Mouse (Mus musculus) hindbrain, embryonic 11.5 days (tissue): Measurements from ENCODE around the gene Uqcc1. TPM values are rescaled to one million over a fixed set of nuclear protein-coding genes. Genes with fewer than 3 reads are reported as not detected.
"Not testable (repeated sequence)": the region's sequence is repeated elsewhere in the genome, so short reads cannot be mapped to it uniquely, and the experiment has no call there.

Experiments
- ATAC-seq: fragments of 200-750 bp; cut with Nextera tagmentation; 2 replicates; pipeline ENCODE4 v1.8.0; 2017; ENCODE audit warnings: mild to moderate bottlenecking, moderate TSS enrichment, moderate library complexity; ENCODE audit not compliant: low FRiP score
- DNase-seq: peaks from one replicate; pipeline ENCODE4 v3.0.0-alpha.2; 2015; ENCODE audit warnings: low spot score
- H3K27ac ChIP-seq: fragments of 300-500 bp; sonication (generic); 2 replicates; pipeline ENCODE4 v1.5.1; 2014; ENCODE audit warnings: mild to moderate bottlenecking, low read depth, low read length
- H3K27me3 ChIP-seq: fragments of 300-500 bp; sonication (generic); 2 replicates; pipeline ENCODE4 v1.6.1; 2014; ENCODE audit warnings: mild to moderate bottlenecking, low read length, moderate library complexity, mixed read lengths; ENCODE audit not compliant: control insufficient read depth, insufficient read depth
- H3K36me3 ChIP-seq: fragments of 300-500 bp; sonication (generic); 2 replicates; pipeline ENCODE4 v1.6.1; 2014; ENCODE audit warnings: mild to moderate bottlenecking, low read length, moderate library complexity, mixed read lengths; ENCODE audit not compliant: control insufficient read depth, insufficient read depth
- H3K4me1 ChIP-seq: fragments of 300-500 bp; sonication (generic); replicated peaks from 2 replicates; pipeline ENCODE4 v1.6.1; 2014; ENCODE audit warnings: low read length, mixed read lengths; ENCODE audit not compliant: control insufficient read depth, insufficient read depth
- H3K4me2 ChIP-seq: fragments of 300-500 bp; sonication (generic); replicated peaks from 2 replicates; pipeline ENCODE4 v1.6.1; 2014; ENCODE audit warnings: mild to moderate bottlenecking, low read depth, low read length
- H3K4me3 ChIP-seq: fragments of 300-500 bp; sonication (generic); 2 replicates; pipeline ENCODE4 v1.5.1; 2014; ENCODE audit warnings: low read depth, low read length
- H3K9ac ChIP-seq: fragments of 300-500 bp; sonication (generic); 2 replicates; pipeline ENCODE4 v1.6.1; 2014; ENCODE audit warnings: low read depth, low read length
- H3K9me3 ChIP-seq: fragments of 300-500 bp; sonication (generic); 2 replicates; pipeline ENCODE4 v1.6.1; 2016; ENCODE audit warnings: low read length; ENCODE audit not compliant: control insufficient read depth
- WGBS: fragments of 180-500 bp; shearing (Covaris S2); extraction: QIAGEN DNeasy Blood & Tissue Kit; methylation state at CpG from one replicate; pipeline ENCODE4 v1.1.7; 2014; 5-methylcytosine and 5-hydroxymethylcytosine counted together
- polyA plus RNA-seq: library from polyadenylated mRNA; unstranded; fragments of >200 nt; fragmentation: Nextera tagmentation; extraction: Ambion mirVana; gene quantifications from 2 replicates; pipeline ENCODE4 v1.2.1, GENCODE M21; 2014

Uqcc1 gene
- polyA plus RNA-seq, 1 experiment from 2014 or later = 69.6 TPM

DNA sequence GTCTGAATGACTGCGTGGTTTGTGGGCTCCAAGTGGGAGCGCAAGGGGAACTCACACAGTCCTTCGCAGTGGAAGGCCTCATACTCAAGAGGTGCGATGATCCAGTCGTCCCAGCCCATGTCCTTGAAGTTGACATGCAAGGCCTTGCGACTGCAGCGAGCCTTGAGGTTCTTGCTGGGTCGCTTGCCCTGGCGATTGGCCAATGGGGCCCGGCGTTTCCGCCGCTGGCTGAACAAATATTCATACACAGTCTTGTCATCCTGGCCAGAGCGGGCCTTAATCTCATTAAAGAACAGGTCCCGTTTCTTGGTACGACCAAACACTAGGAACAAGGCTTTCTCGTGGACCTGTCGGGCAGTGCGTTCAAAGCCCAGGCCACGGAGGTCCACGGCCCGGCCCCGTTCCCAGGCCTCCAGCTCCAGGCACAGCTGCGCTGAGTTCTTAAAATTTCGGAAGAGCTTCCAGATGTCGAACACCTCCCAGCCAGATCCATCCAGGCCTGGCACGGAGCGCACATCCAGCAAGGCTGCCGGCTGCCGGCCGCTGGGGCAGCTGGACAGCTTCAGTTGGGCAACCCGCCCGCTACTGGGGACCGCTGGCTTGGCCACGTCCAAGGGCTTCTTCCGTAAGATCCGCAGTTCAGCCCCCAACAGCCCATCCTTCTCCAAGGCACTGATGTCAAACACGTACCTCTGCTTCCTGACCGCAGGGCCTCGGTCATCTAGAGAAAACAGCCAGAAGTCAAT, 11.8 kb upstream of the Uqcc1 start:
- H3K4me3 ChIP-seq = no peak overlapping the region
- 93% methylated on average over 40 of the region's 40 CpGs for WGBS
- peaks cover 8% of the 10 kb centered on the region; the same call in 1 of the 2 replicates for H3K4me1 ChIP-seq
- H3K9me3 ChIP-seq = no peaks in the 10 kb centered on the region
- H3K27me3 ChIP-seq = no peaks in the 10 kb centered on the region
- no peak overlapping the region for H3K9ac ChIP-seq
- ATAC-seq (no peak), DNase-seq (no peak)
- H3K27ac ChIP-seq = no peak overlapping the region
- no peaks in the 10 kb centered on the region for H3K36me3 ChIP-seq
- no peak overlapping the region for H3K4me2 ChIP-seq

- 94% methylated on average over 3 of the region's 3 CpGs for WGBS
Observed at GRCm38 (mm10) chr2:155940681-155941080, 10.6 kb upstream of the Uqcc1 start, which contains the start of gene Gm15557. Gene Gm15557, plus strand, starts transcription at chr2:155940728.

GRCm38 (mm10) chr2:155939897-155940529, 9.9 kb upstream of the Uqcc1 start:
- no peaks in the 10 kb centered on the region for H3K36me3 ChIP-seq

More at GRCm38 (mm10) chr2:155940681-155941080, 10.6 kb upstream of the Uqcc1 start, which contains the start of gene Gm15557:
- Histone ChIP-seq H3K27me3 (no peaks in the 10 kb centered on the region), H3K4me2 (no peak within 1 kb of the TSS), H3K27ac (no peak within 1 kb of the TSS), H3K9me3 (no peaks in the 10 kb centered on the region), H3K9ac (no peak within 1 kb of the TSS), H3K4me3 (no peak within 1 kb of the TSS), H3K36me3 (no peaks in the 10 kb centered on the region), H3K4me1 (peaks cover 7% of the 10 kb centered on the region; the same call in 1 of the 2 replicates)
- DNase-seq = no peak
- ATAC-seq = no peak

GRCm38 (mm10) chr2:155928711-155929345, 1.3 kb downstream of the Uqcc1 start:
- WGBS = 79% methylated on average over 7 of the region's 7 CpGs
- peak overlapping the region; percentile 72 for H3K4me3 ChIP-seq
- no peak overlapping the region for H3K27ac ChIP-seq
- DNase-seq (peak; percentile 5), ATAC-seq (no peak)
- no peaks in the 10 kb centered on the region for H3K36me3 ChIP-seq
- no peaks in the 10 kb centered on the region for H3K4me1 ChIP-seq
- H3K27me3 ChIP-seq = no peaks in the 10 kb centered on the region
- no peaks in the 10 kb centered on the region for H3K9me3 ChIP-seq
- peak overlapping the region; percentile 72 for H3K4me2 ChIP-seq
- no peak overlapping the region for H3K9ac ChIP-seq

More at GRCm38 (mm10) chr2:155939897-155940529, 9.9 kb upstream of the Uqcc1 start:
- no peak overlapping the region for H3K27ac ChIP-seq
- DNase-seq (no peak), ATAC-seq (no peak)
- H3K9me3 ChIP-seq = no peaks in the 10 kb centered on the region
- no peaks in the 10 kb centered on the region for H3K27me3 ChIP-seq
- H3K4me3 ChIP-seq = no peak overlapping the region
- peaks cover 7% of the 10 kb centered on the region; the same call in 1 of the 2 replicates for H3K4me1 ChIP-seq
- 87% methylated on average over 7 of the region's 7 CpGs for WGBS
- H3K4me2 ChIP-seq = no peak overlapping the region
- no peak overlapping the region for H3K9ac ChIP-seq

GRCm38 (mm10) chr2:155925213-155925612, 4.9 kb downstream of the Uqcc1 start:
- 99% methylated on average over 6 of the region's 6 CpGs for WGBS
- not testable (repeated sequence) for H3K4me1 ChIP-seq, H3K27ac ChIP-seq, H3K4me2 ChIP-seq, H3K36me3 ChIP-seq, ATAC-seq, H3K4me3 ChIP-seq, H3K27me3 ChIP-seq, H3K9ac ChIP-seq, DNase-seq, H3K9me3 ChIP-seq

GRCm38 (mm10) chr2:155923143-155923542, 7.0 kb downstream of the Uqcc1 start:
- ATAC-seq (no peak), DNase-seq (no peak)
- Histone ChIP-seq H3K27ac (no peak overlapping the region), H3K4me2 (no peak overlapping the region), H3K36me3 (no peaks in the 10 kb centered on the region), H3K9me3 (no peaks in the 10 kb centered on the region), H3K9ac (no peak overlapping the region), H3K4me3 (no peak overlapping the region), H3K4me1 (no peaks in the 10 kb centered on the region), H3K27me3 (no peaks in the 10 kb centered on the region)
- 95% methylated on average over 7 of the region's 7 CpGs for WGBS

DNA sequence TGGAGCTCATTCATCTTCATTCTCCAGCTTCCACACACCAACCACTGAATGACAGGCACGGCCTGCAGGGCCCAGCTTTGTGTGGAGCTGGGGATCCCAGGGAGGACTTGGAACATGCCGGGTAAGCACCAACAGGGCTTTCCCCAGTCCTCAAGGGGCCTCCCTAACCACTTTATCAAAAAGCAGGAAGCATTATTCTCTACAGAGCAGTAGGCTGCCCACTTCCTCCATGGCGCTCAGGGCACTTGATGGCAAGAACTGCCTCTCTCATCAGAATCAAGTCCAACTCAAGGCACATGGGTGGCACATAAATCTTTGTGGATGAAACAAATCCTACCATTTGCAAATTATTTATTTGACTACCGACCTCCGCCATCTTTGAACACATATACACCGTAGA, 15.4 kb downstream of the Uqcc1 start:
- WGBS = 90% methylated on average over 6 of the region's 6 CpGs
- DNase-seq (no peak), ATAC-seq (no peak)
- Histone ChIP-seq H3K27me3 (no peaks in the 10 kb centered on the region), H3K27ac (no peak overlapping the region), H3K36me3 (0 out of 2 replicates have a peak, but pooled peaks cover 1% of the 10 kb centered on the region), H3K4me3 (no peak overlapping the region), H3K9me3 (no peaks in the 10 kb centered on the region), H3K4me1 (no peaks in the 10 kb centered on the region), H3K4me2 (no peak overlapping the region), H3K9ac (no peak overlapping the region)

- no peak overlapping the region for H3K4me3 ChIP-seq
- ATAC-seq (no peak), DNase-seq (no peak)
- no peak overlapping the region for H3K27ac ChIP-seq
- H3K36me3 ChIP-seq = no peaks in the 10 kb centered on the region
- 92% methylated on average over 6 of the region's 6 CpGs for WGBS
- H3K27me3 ChIP-seq = no peaks in the 10 kb centered on the region
- H3K4me1 ChIP-seq = no peaks in the 10 kb centered on the region
- H3K9me3 ChIP-seq = no peaks in the 10 kb centered on the region
- H3K9ac ChIP-seq = no peak overlapping the region
- no peak overlapping the region for H3K4me2 ChIP-seq
Observed at GRCm38 (mm10) chr2:155903632-155904008, 26.5 kb downstream of the Uqcc1 start.
